Mouse (Mus musculus) A20 (cell line): Measurements from ENCODE around the gene Sh3d21.

ENCODE experiments used
- DNase-seq: peaks from one replicate; pipeline ENCODE4 v3.0.0-alpha.2; 2011; ENCODE audit warnings: low read depth, low spot score

Sh3d21 gene

GRCm38 (mm10) chr4:126109613-126110373 is 53.5 kb downstream of the Sh3d21 start:
- DNase-seq: no peak

DNA sequence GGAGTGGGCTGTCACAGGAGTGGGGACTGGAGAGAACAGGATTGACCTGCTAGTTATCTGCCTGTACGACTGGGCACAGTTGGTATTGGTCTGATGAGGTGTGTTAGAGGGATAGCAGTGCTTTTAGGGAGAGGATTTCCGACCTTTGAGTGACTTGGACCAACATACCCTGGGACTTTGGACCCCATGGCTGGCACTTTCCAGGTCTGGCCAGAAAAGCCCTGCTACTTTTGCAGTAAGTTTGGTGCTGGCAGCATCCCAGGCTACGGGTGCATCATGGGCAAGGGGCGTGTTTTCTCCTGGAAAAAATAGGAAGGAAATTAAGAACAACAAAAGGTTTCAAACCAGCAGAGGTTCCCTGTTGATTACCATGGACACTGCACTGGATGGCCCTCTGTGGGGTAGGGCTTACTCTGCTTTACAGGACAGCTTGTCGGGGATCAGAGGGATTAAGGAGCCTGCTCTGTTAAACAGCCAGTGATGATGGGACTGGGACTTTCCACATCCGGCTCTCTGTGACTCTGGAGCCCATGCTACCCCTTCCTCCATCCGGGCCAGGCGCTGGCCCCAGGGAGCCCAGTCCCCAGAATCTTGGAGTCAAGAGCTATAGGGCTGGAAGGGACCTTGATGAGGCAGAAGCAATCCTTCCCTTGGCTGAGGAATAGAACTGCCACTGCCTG is 55.1 kb downstream of the Sh3d21 start:
- no peak for DNase-seq

DNA sequence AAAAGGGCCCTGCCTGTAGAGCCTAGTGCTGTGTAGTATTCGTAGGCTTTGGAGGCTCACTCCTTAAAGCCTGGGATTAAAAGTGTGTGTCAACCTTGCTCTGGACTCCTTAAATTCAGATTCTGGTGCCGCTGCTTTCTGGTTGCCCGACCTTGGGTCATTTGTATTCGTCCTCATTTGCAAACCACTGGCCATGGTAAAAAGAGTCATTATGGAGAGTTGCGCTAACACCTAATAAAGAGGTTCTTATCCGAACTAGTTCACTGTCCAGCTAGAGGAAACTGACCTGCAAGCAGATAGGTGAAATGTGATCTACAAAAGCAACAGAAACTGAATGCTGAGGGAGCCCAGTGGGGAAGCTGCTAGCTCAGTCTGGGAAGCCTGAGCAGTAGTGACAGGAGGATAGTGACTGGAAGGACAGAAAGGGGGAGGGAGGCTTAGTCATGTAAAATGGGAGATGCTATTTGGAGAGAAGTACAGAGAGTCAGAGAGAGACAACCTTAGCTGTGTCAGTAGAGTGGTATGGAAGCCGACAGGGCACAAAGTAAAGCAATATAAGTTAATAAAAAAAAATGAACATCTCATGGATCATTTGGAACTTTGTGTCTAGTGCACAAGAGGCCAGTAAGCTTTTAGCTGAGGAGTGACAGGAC is 58.0 kb downstream of the Sh3d21 start:
- no peak for DNase-seq

- DNase-seq: peak; percentile 59
Observed at GRCm38 (mm10) chr4:126104261-126105075, 58.8 kb downstream of the Sh3d21 start.

GRCm38 (mm10) chr4:126103590-126104068 is 59.7 kb downstream of the Sh3d21 start, which contains the start of gene Stk40:
Stk40 (plus strand) TSS chr4:126103957.
- peak; percentile 98 for DNase-seq

DNA sequence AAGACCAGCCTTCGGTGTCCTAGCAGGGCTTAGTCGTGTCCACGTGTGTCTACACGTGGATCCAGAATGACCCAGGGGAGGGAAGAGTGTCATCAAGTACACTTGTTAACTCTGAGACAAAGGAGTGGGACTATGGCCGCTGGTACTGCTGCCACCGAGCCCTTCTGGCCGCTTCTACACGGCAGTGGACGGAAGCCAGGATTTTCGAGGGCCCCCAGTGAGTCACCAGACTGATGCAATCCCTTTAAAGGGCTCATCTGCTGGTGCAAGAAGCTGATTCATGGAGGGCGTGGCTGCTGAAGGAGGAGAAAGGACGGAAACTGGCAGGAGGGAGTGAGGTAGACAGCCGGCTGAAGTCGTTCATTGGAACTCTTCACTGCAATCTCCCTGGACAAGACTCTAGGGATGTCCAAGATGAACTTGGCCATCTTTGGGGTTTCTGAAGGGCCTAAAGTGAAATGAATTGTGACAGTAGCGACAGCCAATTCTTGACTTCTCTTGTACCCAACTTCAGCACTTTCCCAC is 60.2 kb downstream of the Sh3d21 start:
- peak; percentile 86 for DNase-seq

GRCm38 (mm10) chr4:126102061-126102841 is 61.0 kb downstream of the Sh3d21 start:
- peak; percentile 33 for DNase-seq

DNA sequence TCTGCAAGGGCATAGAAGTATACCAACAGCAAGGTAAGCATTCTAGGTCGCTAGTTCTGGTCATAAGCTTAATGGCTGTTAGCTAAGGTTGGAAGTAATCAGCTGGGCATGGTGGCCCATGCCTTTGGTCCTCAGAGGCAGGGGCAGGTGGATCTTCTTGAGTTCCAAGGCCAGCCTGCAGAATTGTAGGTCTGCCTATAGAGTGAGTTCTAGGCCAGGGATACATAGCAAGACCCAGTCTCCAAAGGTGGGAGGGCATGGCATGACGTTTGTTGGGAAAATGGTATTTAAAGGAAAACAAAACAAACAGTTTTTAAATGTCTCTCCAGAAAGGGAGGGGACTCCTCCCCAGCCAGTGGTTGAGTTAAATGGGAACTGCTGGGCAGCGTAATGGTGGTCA is 62.5 kb downstream of the Sh3d21 start:
- no peak for DNase-seq
